Mouse (Mus musculus): ENCODE measurements around the gene Fgfr2. TPM values are rescaled to one million over a fixed set of nuclear protein-coding genes. Genes with fewer than 3 reads are reported as not detected.

The Fgfr2 gene
- polyA plus RNA-seq, 1 experiment, result 59.9 TPM

DNA sequence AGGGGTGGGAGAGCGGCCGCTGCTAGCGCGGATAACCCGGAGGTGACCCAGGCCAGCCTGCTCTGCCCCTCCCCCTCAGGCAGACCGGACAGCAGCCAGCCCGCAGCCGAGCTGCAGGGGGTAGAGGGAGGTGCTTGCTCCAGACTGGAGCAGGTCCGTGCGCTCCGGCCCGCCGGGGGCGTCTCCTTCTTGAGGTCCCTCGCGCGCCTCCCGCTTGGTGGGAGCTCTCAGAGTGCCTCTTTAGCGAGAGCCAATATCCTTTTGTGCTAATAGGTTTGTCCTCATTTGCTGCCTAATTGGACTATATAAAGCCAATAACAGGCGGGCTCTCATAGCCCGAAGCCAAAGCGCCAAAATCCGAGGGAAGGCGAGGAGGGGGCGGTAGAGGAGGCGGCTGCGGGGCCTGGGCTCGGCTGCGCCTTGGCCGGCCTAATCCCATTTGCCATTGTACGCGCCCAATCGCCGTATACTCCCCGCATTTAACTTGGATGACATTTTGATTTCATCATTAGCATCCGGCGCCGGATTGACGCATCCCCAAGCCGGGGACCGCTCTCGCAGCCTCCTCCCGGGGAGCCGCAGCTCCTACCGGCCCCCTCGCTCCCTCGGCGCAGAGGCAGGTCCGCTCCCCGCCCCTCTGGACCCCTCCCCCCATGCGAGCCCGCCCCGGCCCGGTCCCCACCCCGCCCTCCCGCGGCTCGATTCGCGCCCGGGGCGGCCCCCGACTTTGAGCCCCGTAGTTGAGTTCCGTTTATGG, 1580.9 kb downstream of the Fgfr2 start, which contains the start of gene Hmx3:
Gene Hmx3 (plus strand): TSS at position 753 of the 757 bp plus-strand sequence.
- Histone ChIP-seq H3K4me1 (ENCODE audit: control insufficient read depth, insufficient read depth, low read length) (no peaks in the 10 kb centered on the region), H3K4me3 (ENCODE audit: insufficient read depth, low read length) (peak within 1 kb of the TSS; percentile 11; the same call in 1 of the 2 replicates), H3K27ac (ENCODE audit: insufficient read depth, low read length) (no peak within 1 kb of the TSS)
- TF ChIP-seq CTCF (IDR thresholded peaks at IDR 0.05; ENCODE audit: borderline replicate concordance, insufficient read depth, low read length), result no peak
- no peak for TF ChIP-seq POLR2A (IDR thresholded peaks at IDR 0.05; ENCODE audit: low read depth, low read length)

DNA sequence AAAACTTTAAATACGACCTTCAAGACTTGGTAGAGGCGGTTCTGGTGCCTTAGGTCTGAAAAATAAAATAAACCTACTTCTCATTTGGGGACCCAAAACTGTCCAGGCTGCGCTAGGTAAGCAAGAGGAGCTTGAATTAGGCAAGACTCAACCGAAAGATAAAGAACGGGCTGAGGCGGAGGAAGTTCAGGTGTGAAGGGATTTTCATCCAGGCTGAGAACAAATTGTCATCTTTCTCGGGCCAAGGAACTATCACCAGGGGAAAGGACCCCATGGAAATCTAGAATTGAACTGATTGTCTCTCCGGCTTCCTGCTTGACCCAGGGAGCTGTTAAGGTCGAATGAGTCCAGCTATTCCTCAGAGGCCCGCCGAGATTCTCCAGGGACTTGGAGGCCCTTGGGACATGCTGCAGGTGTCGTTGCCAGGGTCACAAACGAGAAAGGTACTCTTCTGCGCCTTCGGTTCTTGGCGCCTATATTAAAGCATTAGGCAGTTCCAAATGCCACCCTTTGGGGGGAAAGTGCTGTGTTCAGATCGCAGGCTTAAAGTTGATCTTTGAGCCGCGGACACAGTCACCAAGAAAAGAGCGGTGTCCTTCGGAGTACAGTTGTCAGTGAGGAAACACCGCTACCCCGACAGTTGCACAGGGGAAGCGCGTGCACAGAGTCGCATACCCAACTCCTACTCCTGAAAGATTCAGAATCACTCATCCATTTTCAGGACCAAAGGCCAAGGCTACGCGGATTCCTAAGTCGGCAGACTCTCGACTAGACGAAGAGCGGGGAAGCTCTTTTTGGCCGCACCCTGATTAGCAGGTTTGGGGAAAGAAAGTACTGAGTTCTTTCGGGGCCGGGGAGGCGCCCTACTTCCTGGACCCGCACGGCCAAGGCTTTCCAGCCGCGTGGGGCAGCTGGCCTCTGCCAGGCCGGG, 1581.7 kb downstream of the Fgfr2 start:
- TF ChIP-seq POLR2A (IDR thresholded peaks at IDR 0.05; ENCODE audit: low read depth, low read length) (no peak), CTCF (IDR thresholded peaks at IDR 0.05; ENCODE audit: borderline replicate concordance, insufficient read depth, low read length) (no peak)
- Histone ChIP-seq H3K4me3 (ENCODE audit: insufficient read depth, low read length) (no peak overlapping the region), H3K4me1 (ENCODE audit: control insufficient read depth, insufficient read depth, low read length) (no peaks in the 10 kb centered on the region), H3K27ac (ENCODE audit: insufficient read depth, low read length) (no peak overlapping the region)

DNA sequence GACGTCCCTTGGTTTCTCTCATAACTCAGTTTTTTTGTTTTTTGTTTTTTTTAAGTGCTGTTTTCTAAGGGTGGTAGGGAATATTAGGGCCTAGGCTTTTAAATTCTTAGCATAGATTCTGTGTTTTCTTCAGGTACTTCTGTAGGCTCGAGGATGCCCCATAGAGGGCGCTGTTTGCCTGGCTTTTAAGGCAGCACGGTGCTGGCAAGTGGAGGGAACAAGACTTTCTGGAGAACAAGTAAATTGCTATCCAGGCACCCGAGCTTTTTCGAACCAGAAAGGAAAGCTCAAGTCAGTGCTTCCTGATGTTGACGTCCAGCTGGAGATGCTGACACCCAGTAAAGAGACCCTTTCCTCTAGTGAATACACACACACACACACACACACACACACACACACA, 1583.2 kb downstream of the Fgfr2 start:
- TF ChIP-seq POLR2A (IDR thresholded peaks at IDR 0.05; ENCODE audit: low read depth, low read length) (no peak), CTCF (IDR thresholded peaks at IDR 0.05; ENCODE audit: borderline replicate concordance, insufficient read depth, low read length) (peak; percentile 68; the same call in 1 of the 2 replicates)
- no peak overlapping the region for H3K4me3 ChIP-seq (ENCODE audit: insufficient read depth, low read length)
- no peaks in the 10 kb centered on the region for H3K4me1 ChIP-seq (ENCODE audit: control insufficient read depth, insufficient read depth, low read length)
- no peak overlapping the region for H3K27ac ChIP-seq (ENCODE audit: insufficient read depth, low read length)

DNA sequence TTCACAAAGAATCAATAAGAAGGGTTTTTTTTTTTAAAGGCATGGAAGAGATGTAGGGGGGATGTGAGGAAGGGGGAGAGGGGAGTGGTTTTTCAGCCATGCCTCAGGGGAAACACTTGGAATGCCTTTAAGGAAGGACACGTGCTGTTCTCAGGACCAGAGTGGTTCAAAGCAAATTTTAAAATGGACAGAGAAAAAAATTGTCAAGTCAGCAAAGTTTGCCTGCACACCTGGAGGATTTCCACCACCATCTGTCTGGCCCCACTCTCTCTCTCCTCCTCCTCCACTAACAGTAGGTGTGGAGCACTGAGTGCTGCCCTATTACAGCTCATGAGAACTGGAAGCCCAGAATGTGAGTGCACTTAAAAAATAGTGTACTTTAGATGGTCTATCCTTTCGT, 1619.4 kb downstream of the Fgfr2 start:
- Histone ChIP-seq H3K27ac (ENCODE audit: insufficient read depth, low read length) (no peak overlapping the region), H3K4me3 (ENCODE audit: insufficient read depth, low read length) (no peak overlapping the region), H3K4me1 (ENCODE audit: control insufficient read depth, insufficient read depth, low read length) (no peaks in the 10 kb centered on the region)
- no peak for TF ChIP-seq POLR2A (IDR thresholded peaks at IDR 0.05; ENCODE audit: low read depth, low read length)
- TF ChIP-seq CTCF (IDR thresholded peaks at IDR 0.05; ENCODE audit: borderline replicate concordance, insufficient read depth, low read length), result no peak

DNA sequence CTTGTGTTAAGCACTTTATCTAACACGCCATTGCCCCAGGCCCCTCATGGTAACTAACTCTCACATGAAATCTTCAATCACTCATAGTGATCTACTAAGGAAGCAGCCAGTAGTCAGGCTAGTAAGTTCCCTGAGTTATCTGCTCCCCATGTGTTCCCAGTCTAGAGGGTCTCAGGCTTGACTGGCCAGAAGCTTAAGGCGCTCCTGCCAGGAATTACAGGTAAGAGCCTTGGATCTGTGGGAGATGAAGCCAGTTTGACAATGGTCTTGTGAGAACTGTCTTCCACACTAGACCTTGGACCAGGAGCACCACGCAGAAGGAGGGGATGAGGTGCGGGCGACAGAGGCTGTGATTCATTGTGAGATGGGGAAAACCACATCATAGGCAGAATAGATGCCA, 1644.7 kb downstream of the Fgfr2 start:
- no peak for TF ChIP-seq POLR2A (IDR thresholded peaks at IDR 0.05; ENCODE audit: low read depth, low read length)
- TF ChIP-seq CTCF (IDR thresholded peaks at IDR 0.05; ENCODE audit: borderline replicate concordance, insufficient read depth, low read length), result no peak
- Histone ChIP-seq H3K4me3 (ENCODE audit: insufficient read depth, low read length) (no peak overlapping the region), H3K27ac (ENCODE audit: insufficient read depth, low read length) (no peak overlapping the region), H3K4me1 (ENCODE audit: control insufficient read depth, insufficient read depth, low read length) (no peaks in the 10 kb centered on the region)

DNA sequence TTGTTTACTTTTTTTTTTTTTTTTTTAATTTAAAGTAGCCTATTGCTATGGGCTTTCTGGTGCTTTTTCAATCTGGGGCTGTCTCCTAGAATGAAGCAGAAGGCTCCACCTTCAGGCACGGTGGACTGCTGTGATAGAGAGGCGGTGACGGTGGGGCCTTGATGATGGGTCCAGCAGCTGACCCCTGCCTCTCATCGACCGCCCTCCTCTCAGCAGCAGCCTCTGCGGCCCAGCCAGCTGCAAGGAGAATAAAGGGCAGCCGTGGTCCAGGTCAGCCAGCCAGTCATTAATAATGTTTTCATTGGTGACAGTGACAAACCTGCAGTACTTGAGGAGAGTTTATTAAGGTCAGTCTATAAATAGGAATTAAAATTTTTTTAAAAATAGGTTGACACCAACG, 1646.0 kb downstream of the Fgfr2 start:
- Histone ChIP-seq H3K27ac (ENCODE audit: insufficient read depth, low read length) (no peak overlapping the region), H3K4me3 (ENCODE audit: insufficient read depth, low read length) (no peak overlapping the region), H3K4me1 (ENCODE audit: control insufficient read depth, insufficient read depth, low read length) (no peaks in the 10 kb centered on the region)
- TF ChIP-seq CTCF (IDR thresholded peaks at IDR 0.05; ENCODE audit: borderline replicate concordance, insufficient read depth, low read length) (no peak), POLR2A (IDR thresholded peaks at IDR 0.05; ENCODE audit: low read depth, low read length) (no peak)

DNA sequence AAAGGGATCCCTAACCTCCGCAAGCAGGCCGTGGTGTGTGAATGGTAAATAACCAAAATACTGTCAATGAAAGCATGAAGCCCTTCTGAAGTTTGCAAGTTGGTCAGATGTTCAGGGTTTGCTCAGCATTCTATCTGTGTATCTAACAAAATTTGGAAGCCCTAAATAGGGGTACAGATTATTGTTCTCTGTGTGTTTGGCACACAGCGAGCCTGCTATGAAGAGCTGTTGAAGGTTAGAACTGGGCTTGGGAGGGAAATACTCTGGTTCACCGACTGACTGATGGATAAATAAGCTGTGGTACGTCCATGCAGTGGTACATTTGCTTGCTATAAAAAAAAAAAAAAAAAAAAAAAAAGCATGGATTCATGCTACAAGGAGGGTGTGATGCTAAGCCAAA, 1651.6 kb downstream of the Fgfr2 start:
- TF ChIP-seq CTCF (IDR thresholded peaks at IDR 0.05; ENCODE audit: borderline replicate concordance, insufficient read depth, low read length) (no peak), POLR2A (IDR thresholded peaks at IDR 0.05; ENCODE audit: low read depth, low read length) (no peak)
- Histone ChIP-seq H3K27ac (ENCODE audit: insufficient read depth, low read length) (no peak overlapping the region), H3K4me3 (ENCODE audit: insufficient read depth, low read length) (no peak overlapping the region), H3K4me1 (ENCODE audit: control insufficient read depth, insufficient read depth, low read length) (no peaks in the 10 kb centered on the region)

DNA sequence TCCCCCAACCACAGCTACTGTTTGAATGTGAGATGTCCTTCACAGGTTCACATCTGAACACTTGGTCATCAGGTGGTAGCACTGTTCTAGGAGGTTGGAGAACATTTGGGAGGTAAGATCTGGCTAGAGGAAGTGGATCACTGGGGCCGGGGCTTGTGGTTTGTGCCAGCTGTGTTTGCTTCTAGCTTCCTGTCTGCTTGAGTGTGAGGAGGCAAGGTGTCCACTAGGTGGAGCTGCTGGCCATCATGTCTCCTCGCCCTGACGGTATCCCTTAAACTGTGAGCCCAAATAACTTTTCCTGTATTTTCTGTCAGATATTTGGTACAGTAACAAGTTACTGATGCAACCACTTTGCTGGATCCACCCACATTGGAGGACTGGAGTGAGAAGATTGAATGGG, 1653.6 kb downstream of the Fgfr2 start:
- H3K27ac ChIP-seq (ENCODE audit: insufficient read depth, low read length), result no peak overlapping the region
- TF ChIP-seq CTCF (IDR thresholded peaks at IDR 0.05; ENCODE audit: borderline replicate concordance, insufficient read depth, low read length), result peak; percentile 41; the same call in 1 of the 2 replicates
- no peak for TF ChIP-seq POLR2A (IDR thresholded peaks at IDR 0.05; ENCODE audit: low read depth, low read length)
- no peak overlapping the region for H3K4me3 ChIP-seq (ENCODE audit: insufficient read depth, low read length)
- no peaks in the 10 kb centered on the region for H3K4me1 ChIP-seq (ENCODE audit: control insufficient read depth, insufficient read depth, low read length)

DNA sequence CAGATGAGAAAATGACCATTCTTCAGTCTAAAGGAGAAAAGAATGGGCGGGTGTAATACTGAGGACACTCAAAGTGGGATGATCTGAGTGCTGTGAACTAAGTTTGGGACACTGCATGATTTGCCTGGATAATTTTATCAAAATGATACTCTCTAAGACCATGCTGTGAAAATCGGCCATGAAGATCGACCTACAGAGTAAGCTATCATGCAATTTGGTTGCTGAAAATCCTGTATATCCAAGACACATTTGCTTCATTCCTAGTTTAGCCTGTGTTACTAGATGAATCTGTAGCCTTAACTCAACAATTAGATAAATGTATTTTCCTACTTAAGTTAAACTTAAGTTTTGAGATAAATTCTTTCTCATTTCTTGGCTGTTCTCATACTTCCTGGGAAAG, 1655.8 kb downstream of the Fgfr2 start:
- no peaks in the 10 kb centered on the region for H3K4me1 ChIP-seq (ENCODE audit: control insufficient read depth, insufficient read depth, low read length)
- TF ChIP-seq POLR2A (IDR thresholded peaks at IDR 0.05; ENCODE audit: low read depth, low read length), result no peak
- no peak for TF ChIP-seq CTCF (IDR thresholded peaks at IDR 0.05; ENCODE audit: borderline replicate concordance, insufficient read depth, low read length)
- H3K27ac ChIP-seq (ENCODE audit: insufficient read depth, low read length), result no peak overlapping the region
- H3K4me3 ChIP-seq (ENCODE audit: insufficient read depth, low read length), result no peak overlapping the region
